Mouse (Mus musculus): ENCODE measurements at regions not wholly inside any gene's neighbourhood (a gene's known extent, or its start where the extent isn't known, plus 50 kb on each side); places are given as distances from the start of the nearest gene placed in this dataset.

GRCm38 (mm10) chr2:159708141-159708540, 625.8 kb downstream of the Gm826 start:
- DNase-seq: no peak

GRCm38 (mm10) chr2:159714633-159715032, 619.3 kb downstream of the Gm826 start:
- DNase-seq: no peak

GRCm38 (mm10) chr2:159718738-159719137, 615.2 kb downstream of the Gm826 start:
- DNase-seq: no peak

GRCm38 (mm10) chr2:159725158-159726076, 608.5 kb downstream of the Gm826 start:
- no peak for DNase-seq

GRCm38 (mm10) chr2:159729301-159729700, 604.7 kb downstream of the Gm826 start:
- DNase-seq: no peak

- no peak for DNase-seq
Observed at GRCm38 (mm10) chr2:159730221-159730620, 603.7 kb downstream of the Gm826 start.

GRCm38 (mm10) chr2:159731305-159731704, 602.7 kb downstream of the Gm826 start:
- DNase-seq: no peak

- DNase-seq: no peak
Observed at GRCm38 (mm10) chr2:159732413-159732812, 601.5 kb downstream of the Gm826 start.

GRCm38 (mm10) chr2:159734576-159734975, 599.4 kb downstream of the Gm826 start:
- DNase-seq: no peak

GRCm38 (mm10) chr2:159755541-159756011, 578.4 kb downstream of the Gm826 start:
- no peak for DNase-seq

GRCm38 (mm10) chr2:159760806-159761205, 573.2 kb downstream of the Gm826 start:
- no peak for DNase-seq

- DNase-seq: no peak
Observed at GRCm38 (mm10) chr2:159763115-159763514, 570.8 kb downstream of the Gm826 start.
